Comparison of ENCODE assay signal across 8 mouse cellular contexts in the genomic region with DNA sequence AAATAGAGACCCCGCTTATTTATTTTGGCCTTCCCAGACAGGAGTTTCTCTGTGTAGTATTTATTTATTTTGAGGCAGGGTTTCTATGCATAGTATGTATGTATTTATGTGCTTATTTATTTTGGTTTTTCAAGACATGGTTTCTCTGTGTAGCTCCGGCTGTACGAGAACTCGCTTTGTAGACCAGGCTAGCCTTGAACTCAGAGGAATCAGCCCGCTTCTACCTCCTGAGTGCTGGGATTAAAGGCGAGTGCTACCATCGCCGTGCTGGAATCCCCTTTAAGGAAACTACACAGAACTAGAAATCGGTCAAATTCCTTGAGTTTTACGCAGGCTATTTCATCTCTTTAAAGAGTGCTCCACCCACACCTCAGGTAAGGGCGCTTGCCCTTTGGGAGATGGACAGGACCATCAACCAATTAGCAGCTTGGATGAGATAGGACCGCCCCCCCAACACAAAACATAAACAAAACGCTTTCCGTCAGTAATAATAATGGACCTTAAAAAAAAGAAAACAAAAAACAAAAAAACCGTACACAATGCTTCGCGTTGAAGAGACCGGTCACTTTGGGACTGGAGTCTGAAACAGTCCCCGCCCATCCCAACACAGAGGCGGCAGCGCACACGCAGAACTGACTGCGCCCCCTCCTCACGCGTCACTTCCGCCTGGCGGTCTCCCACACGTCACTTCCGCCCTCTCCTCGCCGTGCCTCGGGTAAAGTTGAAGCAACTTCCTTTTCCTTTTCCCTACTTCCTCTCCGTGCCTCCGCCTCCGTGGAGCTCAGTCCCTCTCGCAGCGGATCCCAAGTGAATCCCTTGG. TPM values are rescaled to one million over a fixed set of nuclear protein-coding genes. Genes with fewer than 3 reads are reported as not detected.
DNase-seq lines count a peak whose midpoint lies in the region; ATAC-seq and TF ChIP-seq lines count a peak whose summit lies in the region.

A gene (plus strand): TSS at position 688 of the 820 bp plus-strand sequence.

- intact Hi-C loops in heart, postnatal 36 days (cut with DNase I) = loop anchor here (2.0 kb wide), 1 partner anchor 111 kb away; a partner anchor contains a TSS

- TF ChIP-seq POLR2A in MEL (IDR thresholded peaks at IDR 0.05; ENCODE audit: control insufficient read depth in 1 of 2, insufficient read depth in 1 of 2, low read depth in 1 of 2, low read length in 2 of 2, poor library complexity in 1 of 2) = peak in 1 of 2 experiments; percentile 84; a peak in 2 of 4 replicates
- TF ChIP-seq POLR2A in olfactory bulb, adult 2 months (IDR thresholded peaks at IDR 0.05; ENCODE audit: insufficient read depth, low read depth, low read length) = peak; percentile 51; the same call in 1 of the 2 replicates

- H3K36me3 ChIP-seq in MEL (ENCODE audit: control insufficient read depth in 1 of 2, insufficient read depth in 2 of 2, low read length in 2 of 2) = peaks cover 2 to 6% of the 10 kb centered on the region in 2 experiments
- peaks cover 16% of the 10 kb centered on the region for H3K36me3 ChIP-seq in forebrain, embryonic 16.5 days (ENCODE audit: control insufficient read depth, insufficient read depth)
- H3K36me3 ChIP-seq in lung, embryonic 14.5 days (ENCODE audit: insufficient read depth) = peaks cover 25% of the 10 kb centered on the region

- peak within 1 kb of the TSS; percentile 91 for H3K9ac ChIP-seq in MEL (ENCODE audit: control insufficient read depth, low read depth, low read length, poor library complexity, severe bottlenecking)
- H3K9ac ChIP-seq in forebrain, embryonic 16.5 days (replicated peaks; ENCODE audit: low read depth, low read length) = peak within 1 kb of the TSS; percentile 82
- peak within 1 kb of the TSS; percentile 92 for H3K9ac ChIP-seq in lung, embryonic 14.5 days

- H3K79me2 ChIP-seq in MEL (ENCODE audit: control insufficient read depth, insufficient read depth, low read length, poor library complexity) = peaks cover 9% of the 10 kb centered on the region

- WGBS in forebrain, embryonic 16.5 days = 3% methylated on average over 37 of the region's 37 CpGs
- 4% methylated on average over 37 of the region's 37 CpGs for WGBS in lung, embryonic 14.5 days
- 2% methylated on average over 37 of the region's 37 CpGs for WGBS in olfactory bulb, adult 2 months

- TF ChIP-seq RAD21 in MEL (IDR thresholded peaks at IDR 0.05; ENCODE audit: low read depth, low read length) = no peak

- TF ChIP-seq EP300 in MEL (IDR thresholded peaks at IDR 0.05; ENCODE audit: low read depth in 1 of 2, low read length in 2 of 2) = no peak; a peak in 1 of 4 replicates

- H3K27me3 ChIP-seq in MEL (ENCODE audit: control insufficient read depth in 1 of 2, insufficient read depth in 2 of 2, low read length in 2 of 2) = no peaks in the 10 kb centered on the region
- H3K27me3 ChIP-seq in forebrain, embryonic 16.5 days (replicated peaks; ENCODE audit: control insufficient read depth, insufficient read depth, low read length) = no peaks in the 10 kb centered on the region
- H3K27me3 ChIP-seq in lung, embryonic 14.5 days (ENCODE audit: insufficient read depth, low read length) = no peaks in the 10 kb centered on the region

- peak; percentile 97 for DNase-seq in MEL (ENCODE audit: low read depth, low spot score)
- peak; percentile 95 to 97 for DNase-seq in cerebellum, adult 18-20 months
- peak; percentile 95 to 96 for DNase-seq in heart, postnatal 36 days
- DNase-seq in layer of hippocampus, adult 2 months (ENCODE audit: low spot score in 2 of 2) = peak; percentile 97 to 98
- peak; percentile 98 for DNase-seq in lung, embryonic 14.5 days
- DNase-seq in thymus, postnatal 10 days (ENCODE audit: low spot score in 2 of 2) = peak; percentile 94

- no peak for TF ChIP-seq CTCF in MEL (IDR thresholded peaks at IDR 0.05 in 2 of 3, conservative IDR thresholded peaks at IDR 0.05 in 1 of 3; ENCODE audit: control insufficient read depth in 1 of 3, insufficient read depth in 1 of 3, low read depth in 2 of 3, low read length in 3 of 3, poor library complexity in 1 of 3, severe bottlenecking in 1 of 3)
- peak; percentile 14; the same call in 1 of the 2 replicates for TF ChIP-seq CTCF in layer of hippocampus, adult 2 months (conservative IDR thresholded peaks at IDR 0.05)
- no peak for TF ChIP-seq CTCF in lung, embryonic 14.5 days (IDR thresholded peaks at IDR 0.05; ENCODE audit: low read depth)
- TF ChIP-seq CTCF in olfactory bulb, adult 2 months (IDR thresholded peaks at IDR 0.05; ENCODE audit: insufficient read depth, low read depth, low read length) = no peak

- peak within 1 kb of the TSS; percentile 90 to 91 for H3K4me3 ChIP-seq in MEL (ENCODE audit: control insufficient read depth in 1 of 2, insufficient read depth in 1 of 2, low read depth in 2 of 2, low read length in 2 of 2)
- H3K4me3 ChIP-seq in forebrain, embryonic 16.5 days (replicated peaks; ENCODE audit: low read length) = peak within 1 kb of the TSS; percentile 70
- H3K4me3 ChIP-seq in layer of hippocampus, adult 2 months = peak within 1 kb of the TSS; percentile 98
- H3K4me3 ChIP-seq in lung, embryonic 14.5 days (ENCODE audit: low read depth, low read length) = peak within 1 kb of the TSS; percentile 79
- peak within 1 kb of the TSS; percentile 93 for H3K4me3 ChIP-seq in olfactory bulb, adult 2 months (ENCODE audit: insufficient read depth, low read depth, low read length)

- H3K4me1 ChIP-seq in MEL (ENCODE audit: control insufficient read depth in 1 of 2, insufficient read depth in 2 of 2, low read length in 2 of 2) = peaks cover 2 to 3% of the 10 kb centered on the region in 2 experiments; a peak in 2 of 4 replicates
- peaks cover 16% of the 10 kb centered on the region for H3K4me1 ChIP-seq in forebrain, embryonic 16.5 days (replicated peaks; ENCODE audit: control insufficient read depth, insufficient read depth, low read length)
- no peaks in the 10 kb centered on the region for H3K4me1 ChIP-seq in lung, embryonic 14.5 days (ENCODE audit: insufficient read depth)
- peaks cover 3% of the 10 kb centered on the region; the same call in 1 of the 2 replicates for H3K4me1 ChIP-seq in olfactory bulb, adult 2 months (ENCODE audit: control insufficient read depth, insufficient read depth, low read length)

- H3K27ac ChIP-seq in MEL (ENCODE audit: control insufficient read depth, low read depth, low read length) = peak within 1 kb of the TSS; percentile 33
- H3K27ac ChIP-seq in forebrain, embryonic 16.5 days (ENCODE audit: low read length) = peak within 1 kb of the TSS; percentile 86
- H3K27ac ChIP-seq in layer of hippocampus, adult 2 months = peak within 1 kb of the TSS; percentile 82
- H3K27ac ChIP-seq in lung, embryonic 14.5 days (ENCODE audit: low read depth) = peak within 1 kb of the TSS; percentile 94
- peak within 1 kb of the TSS; percentile 73 for H3K27ac ChIP-seq in olfactory bulb, adult 2 months (ENCODE audit: insufficient read depth, low read depth, low read length)

- no peaks in the 10 kb centered on the region for H3K9me3 ChIP-seq in MEL (replicated peaks; ENCODE audit: insufficient read depth, low read length)
- H3K9me3 ChIP-seq in forebrain, embryonic 16.5 days (ENCODE audit: control insufficient read depth, low read length) = no peaks in the 10 kb centered on the region
- no peaks in the 10 kb centered on the region for H3K9me3 ChIP-seq in lung, embryonic 14.5 days (ENCODE audit: low read depth, low read length)

- ATAC-seq in forebrain, embryonic 16.5 days = peak; percentile 98
- peak; percentile 97 for ATAC-seq in lung, embryonic 14.5 days (ENCODE audit: insufficient read depth)

- H3K4me2 ChIP-seq in forebrain, embryonic 16.5 days (ENCODE audit: low read length) = peak within 1 kb of the TSS; percentile 94
- H3K4me2 ChIP-seq in lung, embryonic 14.5 days = peak within 1 kb of the TSS; percentile 84

TF ChIP-seq in MEL, 35 proteins besides CTCF, POLR2A, EP300 and RAD21 (continues in another document):
- TF ChIP-seq SMC3 (IDR thresholded peaks at IDR 0.05; ENCODE audit: low read depth, low read length) (no peak), TAL1 (IDR thresholded peaks at IDR 0.05; ENCODE audit: low read length) (no peak), MEF2A (IDR thresholded peaks at IDR 0.05; ENCODE audit: extremely low read depth, insufficient replicate concordance, low read depth, low read length, poor library complexity, severe bottlenecking) (no peak), HCFC1 (IDR thresholded peaks at IDR 0.05; ENCODE audit: low read depth, low read length) (peak; percentile 96), MYB (IDR thresholded peaks at IDR 0.05; ENCODE audit: low read depth, low read length) (no peak), MAFK (IDR thresholded peaks at IDR 0.05; ENCODE audit: borderline replicate concordance, low read depth, low read length) (no peak), TCF12 (IDR thresholded peaks at IDR 0.05; ENCODE audit: low read depth, low read length) (peak; percentile 40; the same call in 1 of the 2 replicates), JUND (IDR thresholded peaks at IDR 0.05; ENCODE audit: low read depth, low read length) (no peak), NRF1 (IDR thresholded peaks at IDR 0.05; ENCODE audit: insufficient read depth, low read depth, low read length, poor library complexity, severe bottlenecking) (peak; percentile 52; the same call in 1 of the 2 replicates), USF2 (IDR thresholded peaks at IDR 0.05; ENCODE audit: borderline replicate concordance in 1 of 2, insufficient read depth in 1 of 2, low read depth in 1 of 2, low read length in 2 of 2) (no peak), MAX (IDR thresholded peaks at IDR 0.05; ENCODE audit: low read length) (peak; percentile 25; the same call in 1 of the 2 replicates), ZC3H11A (IDR thresholded peaks at IDR 0.05; ENCODE audit: low read depth, low read length) (no peak), GABPA (IDR thresholded peaks at IDR 0.05; ENCODE audit: low read depth, low read length) (no peak), GATA1 (IDR thresholded peaks at IDR 0.05; ENCODE audit: low read depth, low read length) (no peak), BHLHE40 (IDR thresholded peaks at IDR 0.05; ENCODE audit: borderline replicate concordance, low read depth, low read length) (no peak), MYC (IDR thresholded peaks at IDR 0.05; ENCODE audit: low read depth, low read length) (peak; percentile 54; the same call in 1 of the 2 replicates), ZMIZ1 (IDR thresholded peaks at IDR 0.05; ENCODE audit: low read depth, low read length) (0 out of 2 replicates have a peak, but pooled peaks have one; percentile 49)

RNA-seq across cellular contexts. Expression of the gene that starts here (rescaled TPM):
- 37.7 and 40.8 TPM in 2 replicates for total RNA-seq in MEL (2012; rRNA removed)
- 10 to 100 TPM; 43.1 to 58.1 TPM for polyA plus RNA-seq in MEL (2012; ENCODE audit: insufficient read depth in 1 of 2, insufficient read length in 2 of 2, low read depth in 1 of 2, low replicate concordance in 2 of 2, missing spikeins in 1 of 2)
- 57.9 and 61.5 TPM in 2 replicates for polyA plus RNA-seq in forebrain, embryonic 16.5 days (2015; fragmentation: Nextera tagmentation; extraction: Ambion mirVana)
- total RNA-seq in heart, postnatal 36 days (2021) = 10 to 100 TPM; 30.7 to 39.3 TPM
- total RNA-seq in layer of hippocampus, adult 2 months (2021) = 10 to 100 TPM; 77.1 to 86.5 TPM
- polyA plus RNA-seq in lung, embryonic 14.5 days (2014; fragmentation: Nextera tagmentation; extraction: Ambion mirVana) = 56.9 and 59.6 TPM in 2 replicates
- not detected in 2 replicates for polyA plus RNA-seq in olfactory bulb, adult 2 months (2012; ENCODE audit: insufficient read depth, insufficient read length, low replicate concordance, missing spikeins)

Comparison
In these comparisons a context has a peak if more than half of its experiments do, and no peak if none do; other contexts are left out.
1. Peak in every context shown above with its lines: DNase-seq, ATAC-seq, H3K4me3 ChIP-seq and H3K27ac ChIP-seq.
2. H3K27ac ChIP-seq: peak in every context shown above with its lines; median percentile 94 in lung, embryonic 14.5 days; 86 in forebrain, embryonic 16.5 days; 82 in layer of hippocampus, adult 2 months; 73 in olfactory bulb, adult 2 months; 33 in MEL.